Comparison of ENCODE assay signal across 11 mouse cellular contexts in the genomic region with DNA sequence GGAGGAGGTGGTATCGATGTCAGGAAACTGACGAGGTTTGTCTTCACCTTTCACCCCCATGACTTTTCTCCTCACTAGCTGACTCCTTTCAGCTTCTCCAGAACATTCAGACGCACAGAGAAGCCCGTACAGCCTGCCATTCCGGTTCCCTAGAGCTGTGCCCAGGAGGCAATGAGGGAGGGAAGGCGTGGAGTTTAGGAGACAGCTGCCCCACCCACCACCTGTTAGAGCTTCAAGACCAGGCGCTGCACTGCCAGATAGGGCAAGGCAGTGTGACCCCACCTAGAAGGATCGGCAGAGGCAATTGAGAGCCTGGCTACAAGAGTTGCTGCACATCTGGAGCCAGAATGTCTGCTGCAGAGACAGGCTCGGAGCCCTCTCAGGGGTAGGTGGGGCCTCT. TPM values are rescaled to one million over a fixed set of nuclear protein-coding genes. Genes with fewer than 3 reads are reported as not detected.
DNase-seq lines count a peak whose midpoint lies in the region; ATAC-seq and TF ChIP-seq lines count a peak whose summit lies in the region.
"Had no signal": no experiment of that assay in that cellular context is flagged by ENCODE, and none has a peak within 500 bp of the region (broad histone marks: within the 10 kb centered on the region; RNA-seq: fewer than 3 reads in every experiment).

A gene (plus strand): TSS at position 100 of the 400 bp plus-strand sequence.

- no peak within 1 kb of the TSS for H3K4me3 ChIP-seq in embryonic facial prominence, embryonic 10.5 days
- H3K4me3 ChIP-seq in limb, embryonic 14.5 days (replicated peaks; ENCODE audit: low read length): no peak within 1 kb of the TSS
- H3K4me3 ChIP-seq: forebrain, embryonic 13.5 days had no signal

- ATAC-seq in limb, embryonic 14.5 days (ENCODE audit: low FRiP score, low read depth): no peak
- peak; percentile 68 for ATAC-seq in megakaryocyte progenitor cell, adult 5-6 weeks (replicated peaks; ENCODE audit: poor library complexity)
- ATAC-seq: forebrain, embryonic 13.5 days had no signal

- no peak within 1 kb of the TSS for H3K9ac ChIP-seq in limb, embryonic 14.5 days (ENCODE audit: low read depth, low read length, severe bottlenecking)
- H3K9ac ChIP-seq: forebrain, embryonic 13.5 days had no signal

- no peak within 1 kb of the TSS for H3K4me2 ChIP-seq in limb, embryonic 14.5 days (replicated peaks; ENCODE audit: low read depth, low read length, severe bottlenecking)
- H3K4me2 ChIP-seq: forebrain, embryonic 13.5 days had no signal

- intact Hi-C loops in heart, postnatal 10 days (cut with DNase I): no loop called here

- no peaks in the 10 kb centered on the region for H3K27me3 ChIP-seq in embryonic facial prominence, embryonic 10.5 days (replicated peaks; ENCODE audit: low read depth, poor library complexity, severe bottlenecking)
- H3K27me3 ChIP-seq in limb, embryonic 14.5 days (ENCODE audit: control insufficient read depth, insufficient read depth, low read length): no peaks in the 10 kb centered on the region
- H3K27me3 ChIP-seq: forebrain, embryonic 13.5 days had no signal

- no peak for TF ChIP-seq POLR2A in limb, embryonic 14.5 days (IDR thresholded peaks at IDR 0.05; ENCODE audit: borderline replicate concordance, extremely low read depth, insufficient read depth, insufficient read length)

- H3K36me3 ChIP-seq in embryonic facial prominence, embryonic 10.5 days (replicated peaks): no peaks in the 10 kb centered on the region
- H3K36me3 ChIP-seq in limb, embryonic 14.5 days (ENCODE audit: control insufficient read depth, insufficient read depth, low read length): no peaks in the 10 kb centered on the region

- H3K9me3 ChIP-seq in embryonic facial prominence, embryonic 10.5 days: no peaks in the 10 kb centered on the region
- H3K9me3 ChIP-seq in limb, embryonic 14.5 days (ENCODE audit: control insufficient read depth, low read length): no peaks in the 10 kb centered on the region
- H3K9me3 ChIP-seq: forebrain, embryonic 13.5 days had no signal

- DNase-seq in adipocyte (ENCODE audit: low spot score): peak; percentile 38
- DNase-seq in embryonic facial prominence, embryonic 10.5 days (ENCODE audit: low spot score): peak; percentile 53
- peak; percentile 64 for DNase-seq in limb, embryonic 14.5 days (ENCODE audit: low spot score)
- DNase-seq in right cerebral cortex, adult 18-20 months: no peak
- no peak for DNase-seq in layer of hippocampus, postnatal 25 days (ENCODE audit: extremely low spot score in 1 of 2, low spot score in 1 of 2)
- DNase-seq in kidney, postnatal 36 days: no peak
- DNase-seq in heart, postnatal 10 days: no peak

- no peak within 1 kb of the TSS; the same call in none of the 2 replicates for H3K27ac ChIP-seq in embryonic facial prominence, embryonic 10.5 days (replicated peaks)
- no peak within 1 kb of the TSS for H3K27ac ChIP-seq in limb, embryonic 14.5 days (replicated peaks; ENCODE audit: low read depth, low read length)
- H3K27ac ChIP-seq: forebrain, embryonic 13.5 days had no signal

- 29% methylated on average over 9 of the region's 9 CpGs for WGBS in embryonic facial prominence, embryonic 10.5 days
- 25% methylated on average over 9 of the region's 9 CpGs for WGBS in limb, embryonic 14.5 days

- peaks cover 34% of the 10 kb centered on the region for H3K4me1 ChIP-seq in embryonic facial prominence, embryonic 10.5 days
- H3K4me1 ChIP-seq in limb, embryonic 14.5 days (ENCODE audit: control insufficient read depth, insufficient read depth, low read length): no peaks in the 10 kb centered on the region
- H3K4me1 ChIP-seq: forebrain, embryonic 13.5 days had no signal

RNA-seq across cellular contexts. Expression of the gene that starts here (rescaled TPM):
- 1.1 and 1.2 TPM in 2 replicates for polyA plus RNA-seq in embryonic facial prominence, embryonic 10.5 days (2016; fragmentation: Nextera tagmentation; extraction: Ambion mirVana)
- 10.7 and 14.5 TPM in 2 replicates for polyA plus RNA-seq in limb, embryonic 14.5 days (2012; rRNA removed)
- 28.1 and 30.3 TPM in 2 replicates for polyA plus RNA-seq in limb, embryonic 14.5 days (2014; fragmentation: Nextera tagmentation; extraction: Ambion mirVana)
- total RNA-seq in megakaryocyte progenitor cell, adult 5-6 weeks (2015): not detected in 2 replicates
- 0.25 TPM in 1 of 2 replicates, not detected in the other for total RNA-seq in megakaryocyte progenitor cell, adult 5-6 weeks (2017)
- 1 to 10 TPM in 1 of 2 experiments, under 1 TPM in 1; 0.81 to 1.2 TPM for total RNA-seq in layer of hippocampus, postnatal 25 days (2021)
- total RNA-seq in heart, postnatal 10 days (2021): under 1 TPM; 0.32 to 0.72 TPM
- total RNA-seq: MEL; monocyte, adult 5-6 weeks had no signal
- polyA plus RNA-seq: forebrain, embryonic 13.5 days had no signal

Comparison
In these comparisons a context has a peak if more than half of its experiments do, and no peak if none do; other contexts are left out.
1. Peak in ATAC-seq in megakaryocyte progenitor cell, adult 5-6 weeks; RNA of the gene not detected or under 1 TPM.
2. DNase-seq: peak in adipocyte (single experiment), embryonic facial prominence, embryonic 10.5 days (single experiment) and limb, embryonic 14.5 days (single experiment); none in right cerebral cortex, adult 18-20 months (single experiment), layer of hippocampus, postnatal 25 days (0 of 2), kidney, postnatal 36 days (0 of 2) and heart, postnatal 10 days (0 of 2).